In genomic region chr4:136696381-136696925, GRCm38 (mm10) we compare ENCODE assay signal across 8 mouse cellular contexts.
DNase-seq lines count a peak whose midpoint lies in the region; ATAC-seq and TF ChIP-seq lines count a peak whose summit lies in the region.

No protein-coding gene starts in this region.

- no peak overlapping the region for H3K27ac ChIP-seq in bone marrow, adult 2 months (ENCODE audit: control insufficient read depth, insufficient read depth, low read depth, low read length, poor library complexity)
- no peak overlapping the region for H3K27ac ChIP-seq in embryonic facial prominence, embryonic 11.5 days (replicated peaks; ENCODE audit: low read depth, low read length)
- H3K27ac ChIP-seq in intestine, embryonic 14.5 days (ENCODE audit: low read depth), result no peak overlapping the region
- no peak overlapping the region for H3K27ac ChIP-seq in limb, embryonic 11.5 days (replicated peaks; ENCODE audit: low read depth, low read length)

- no peaks in the 10 kb centered on the region for H3K9me3 ChIP-seq in embryonic facial prominence, embryonic 11.5 days (replicated peaks; ENCODE audit: control insufficient read depth, low read length)
- no peaks in the 10 kb centered on the region for H3K9me3 ChIP-seq in intestine, embryonic 14.5 days (ENCODE audit: control insufficient read depth, low read length)
- H3K9me3 ChIP-seq in limb, embryonic 11.5 days (ENCODE audit: control insufficient read depth, low read length), result no peaks in the 10 kb centered on the region

- no peak for TF ChIP-seq POLR2A in bone marrow, adult 2 months (IDR thresholded peaks at IDR 0.05; ENCODE audit: borderline replicate concordance, control insufficient read depth, low read depth, low read length)

- 17% methylated on average over 5 of the region's 5 CpGs for WGBS in bone marrow, adult 2 months
- WGBS in embryonic facial prominence, embryonic 11.5 days, result 25% methylated on average over 5 of the region's 5 CpGs
- WGBS in intestine, embryonic 14.5 days, result 21% methylated on average over 5 of the region's 5 CpGs
- WGBS in limb, embryonic 11.5 days, result 21% methylated on average over 5 of the region's 5 CpGs

- H3K4me2 ChIP-seq in embryonic facial prominence, embryonic 11.5 days (ENCODE audit: low read depth, low read length), result no peak overlapping the region
- H3K4me2 ChIP-seq in intestine, embryonic 14.5 days (ENCODE audit: low read length), result no peak overlapping the region
- no peak overlapping the region for H3K4me2 ChIP-seq in limb, embryonic 11.5 days (ENCODE audit: low read depth, severe bottlenecking)

- no peak overlapping the region for H3K4me3 ChIP-seq in bone marrow, adult 2 months (replicated peaks; ENCODE audit: control insufficient read depth, low read depth, low read length)
- no peak overlapping the region for H3K4me3 ChIP-seq in embryonic facial prominence, embryonic 11.5 days (ENCODE audit: low read depth, low read length)
- no peak overlapping the region for H3K4me3 ChIP-seq in intestine, embryonic 14.5 days (ENCODE audit: low read depth, low read length)
- no peak overlapping the region for H3K4me3 ChIP-seq in limb, embryonic 11.5 days (ENCODE audit: low read depth, low read length)

- peaks cover 4% of the 10 kb centered on the region for H3K36me3 ChIP-seq in embryonic facial prominence, embryonic 11.5 days (replicated peaks; ENCODE audit: control insufficient read depth, insufficient read depth, low read depth, low read length)
- H3K36me3 ChIP-seq in intestine, embryonic 14.5 days (ENCODE audit: control insufficient read depth, insufficient read depth, low read length), result peaks cover 22% of the 10 kb centered on the region
- H3K36me3 ChIP-seq in limb, embryonic 11.5 days (ENCODE audit: control insufficient read depth, insufficient read depth, low read length), result peaks cover 6% of the 10 kb centered on the region; the same call in 1 of the 2 replicates

- peak; percentile 88 for TF ChIP-seq CTCF in bone marrow, adult 2 months (IDR thresholded peaks at IDR 0.05; ENCODE audit: control insufficient read depth, insufficient read depth, low read length)

- no peaks in the 10 kb centered on the region; the same call in 1 of the 2 replicates for H3K27me3 ChIP-seq in embryonic facial prominence, embryonic 11.5 days (ENCODE audit: control insufficient read depth, insufficient read depth, low read length)
- H3K27me3 ChIP-seq in intestine, embryonic 14.5 days (replicated peaks; ENCODE audit: control insufficient read depth, insufficient read depth, low read length), result no peaks in the 10 kb centered on the region
- no peaks in the 10 kb centered on the region for H3K27me3 ChIP-seq in limb, embryonic 11.5 days (ENCODE audit: control insufficient read depth, insufficient read depth, low read length)

- H3K4me1 ChIP-seq in bone marrow, adult 2 months (ENCODE audit: control insufficient read depth, insufficient read depth, low read length), result no peaks in the 10 kb centered on the region
- no peaks in the 10 kb centered on the region for H3K4me1 ChIP-seq in embryonic facial prominence, embryonic 11.5 days (ENCODE audit: control insufficient read depth, insufficient read depth, low read length)
- no peaks in the 10 kb centered on the region for H3K4me1 ChIP-seq in intestine, embryonic 14.5 days (replicated peaks; ENCODE audit: control insufficient read depth, insufficient read depth, low read length)
- peaks cover 5% of the 10 kb centered on the region for H3K4me1 ChIP-seq in limb, embryonic 11.5 days (ENCODE audit: control insufficient read depth, insufficient read depth, low read length)

- H3K9ac ChIP-seq in embryonic facial prominence, embryonic 11.5 days (replicated peaks; ENCODE audit: low read length), result no peak overlapping the region
- H3K9ac ChIP-seq in intestine, embryonic 14.5 days (ENCODE audit: low read length), result no peak overlapping the region
- no peak overlapping the region for H3K9ac ChIP-seq in limb, embryonic 11.5 days (ENCODE audit: low read length)

- ATAC-seq in embryonic facial prominence, embryonic 11.5 days (replicated peaks; ENCODE audit: insufficient number of reproducible peaks, low FRiP score, low TSS enrichment, low read depth), result 0 out of 2 replicates have a peak, but pooled peaks have one; percentile 61
- peak; percentile 61; the same call in 1 of the 2 replicates for ATAC-seq in intestine, embryonic 14.5 days (replicated peaks; ENCODE audit: low FRiP score, low TSS enrichment, low read depth)
- no peak for ATAC-seq in limb, embryonic 11.5 days (ENCODE audit: insufficient number of reproducible peaks, low FRiP score, low TSS enrichment, low read depth)

- peak; percentile 42 for DNase-seq in spleen, adult 12 weeks (ENCODE audit: low spot score)
- no peak for DNase-seq in spleen, postnatal 36 days (ENCODE audit: low spot score in 2 of 2)
- peak; percentile 74 for DNase-seq in embryonic facial prominence, embryonic 11.5 days (ENCODE audit: low spot score)
- DNase-seq in intestine, embryonic 14.5 days (ENCODE audit: low spot score), result peak; percentile 91
- DNase-seq in limb, embryonic 11.5 days (ENCODE audit: low spot score), result peak; percentile 86
- peak; percentile 23 to 35 for DNase-seq in natural killer cell, adult 2 months (ENCODE audit: low spot score in 2 of 2)
- DNase-seq in thymus, postnatal 4 days, result peak; percentile 83

Comparison
In these comparisons a context has a peak if more than half of its experiments do, and no peak if none do; other contexts are left out.
1. DNase-seq: peak in spleen, adult 12 weeks (single experiment), embryonic facial prominence, embryonic 11.5 days (single experiment), intestine, embryonic 14.5 days (single experiment), limb, embryonic 11.5 days (single experiment), natural killer cell, adult 2 months (2 of 2) and thymus, postnatal 4 days (single experiment); none in spleen, postnatal 36 days (0 of 2).